Mouse (Mus musculus): Measurements from ENCODE around the gene Slc24a3. TPM values are rescaled to one million over a fixed set of nuclear protein-coding genes. Genes with fewer than 3 reads are reported as not detected.

Slc24a3 gene
- polyA plus RNA-seq, 1 experiment from 2014 or later = 5.1 TPM

DNA sequence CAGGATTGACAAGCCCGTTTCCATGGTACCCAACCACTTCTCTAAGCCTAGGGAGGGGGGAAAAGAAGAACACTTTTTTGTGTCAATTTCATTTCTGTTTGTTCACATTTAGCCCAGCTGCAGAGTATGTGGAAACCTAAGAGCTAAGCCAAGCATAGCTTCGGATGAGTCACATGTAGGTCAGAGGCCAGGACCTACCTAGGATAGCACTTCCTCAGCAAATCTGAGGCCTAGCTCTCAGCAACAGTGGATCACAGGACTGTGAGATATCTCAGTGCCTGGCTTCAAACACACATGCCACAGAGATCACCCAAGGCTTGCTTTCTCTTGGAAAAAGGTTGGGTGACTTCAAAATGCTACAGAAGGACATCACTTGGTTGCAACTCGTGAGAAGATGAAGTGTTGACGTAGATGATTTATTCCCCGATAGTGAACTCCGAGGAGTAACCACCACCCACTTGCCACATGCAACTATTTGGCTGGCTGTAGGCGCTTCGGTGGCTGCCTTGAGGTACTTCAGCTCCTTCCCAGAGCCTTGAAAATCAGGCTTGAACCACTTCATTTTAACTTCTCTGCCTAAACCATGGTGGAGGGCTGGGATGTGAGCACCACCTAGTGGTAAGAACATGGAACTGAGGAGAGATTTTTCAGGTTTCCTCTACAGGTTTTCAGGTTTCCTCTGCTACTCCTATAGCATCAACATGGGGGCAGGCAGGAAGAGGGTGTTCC lies 420.6 kb downstream of the Slc24a3 start:
- H3K36me3 ChIP-seq = no peaks in the 10 kb centered on the region
- no peaks in the 10 kb centered on the region for H3K27me3 ChIP-seq
- H3K4me3 ChIP-seq (replicated peaks) = no peak overlapping the region
- 73% methylated on average over 8 of the region's 8 CpGs for WGBS
- no peak overlapping the region for H3K9ac ChIP-seq (replicated peaks)
- peak; percentile 92 for ATAC-seq
- no peaks in the 10 kb centered on the region for H3K4me1 ChIP-seq (replicated peaks)
- H3K4me2 ChIP-seq (replicated peaks) = no peak overlapping the region
- no peak overlapping the region for H3K27ac ChIP-seq
- H3K9me3 ChIP-seq = no peaks in the 10 kb centered on the region

DNA sequence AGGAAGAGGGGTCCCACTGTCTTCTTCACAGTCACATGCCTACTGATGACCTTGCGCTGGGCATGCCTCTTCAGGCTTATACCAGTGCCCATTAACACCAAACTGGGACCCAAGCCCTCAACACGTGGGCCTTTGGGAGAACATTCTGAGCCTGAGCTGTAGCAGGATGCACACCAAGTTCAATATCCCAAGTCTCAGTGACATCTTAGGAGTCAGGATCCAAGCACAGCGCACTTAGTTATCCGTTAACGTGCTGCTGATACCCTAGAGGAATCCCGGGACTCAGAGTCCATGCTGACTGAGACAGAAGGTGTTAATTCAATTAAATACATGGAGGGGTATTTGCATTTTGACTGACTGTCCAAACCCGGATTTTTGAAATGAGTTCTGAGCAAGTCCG lies 424.3 kb downstream of the Slc24a3 start:
- 88% methylated on average over 8 of the region's 8 CpGs for WGBS
- Histone ChIP-seq H3K27me3 (no peaks in the 10 kb centered on the region), H3K4me1 (replicated peaks) (no peaks in the 10 kb centered on the region), H3K4me2 (replicated peaks) (no peak overlapping the region), H3K4me3 (replicated peaks) (no peak overlapping the region), H3K36me3 (no peaks in the 10 kb centered on the region), H3K9me3 (no peaks in the 10 kb centered on the region), H3K27ac (no peak overlapping the region), H3K9ac (replicated peaks) (no peak overlapping the region)
- ATAC-seq = no peak

DNA sequence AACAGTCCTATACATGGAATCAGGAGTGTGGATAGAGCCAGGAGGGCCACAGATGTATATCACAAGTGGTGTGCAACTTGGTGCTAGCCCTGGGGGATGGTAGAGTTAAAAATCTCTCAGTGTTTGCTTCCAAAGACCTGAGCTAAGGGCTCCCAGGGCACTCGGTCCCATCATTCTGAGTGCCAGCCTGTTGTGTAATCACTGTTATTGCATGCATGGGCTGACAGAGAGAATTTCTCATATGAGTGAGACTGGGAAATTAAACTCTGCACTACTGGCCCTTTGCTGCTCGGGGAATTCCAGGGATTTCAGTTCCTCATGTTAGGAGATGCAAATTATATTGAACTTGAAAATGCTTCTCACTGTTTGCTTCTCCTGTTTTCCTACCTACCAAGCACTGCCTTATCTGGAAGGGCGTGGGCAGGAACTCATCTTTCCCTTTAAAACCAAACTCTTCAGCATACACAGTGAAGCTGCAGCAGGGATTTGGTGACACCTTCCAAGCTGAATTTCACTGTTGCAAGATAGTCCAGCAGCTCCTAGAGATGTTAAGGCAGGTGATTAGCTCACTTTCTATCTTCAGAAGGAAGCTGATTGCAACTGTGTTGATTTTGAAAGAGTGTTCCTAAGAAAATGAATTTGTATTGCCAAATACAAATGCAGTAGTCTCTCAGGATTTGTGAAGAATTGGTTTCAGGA lies 426.2 kb downstream of the Slc24a3 start:
- H3K27me3 ChIP-seq = no peaks in the 10 kb centered on the region
- H3K27ac ChIP-seq = no peak overlapping the region
- H3K4me3 ChIP-seq (replicated peaks) = no peak overlapping the region
- no peaks in the 10 kb centered on the region for H3K4me1 ChIP-seq (replicated peaks)
- H3K9me3 ChIP-seq = no peaks in the 10 kb centered on the region
- no peak overlapping the region for H3K9ac ChIP-seq (replicated peaks)
- no peaks in the 10 kb centered on the region for H3K36me3 ChIP-seq
- no peak overlapping the region for H3K4me2 ChIP-seq (replicated peaks)
- no peak for ATAC-seq
- WGBS = 84% methylated on average over 3 of the region's 3 CpGs

DNA sequence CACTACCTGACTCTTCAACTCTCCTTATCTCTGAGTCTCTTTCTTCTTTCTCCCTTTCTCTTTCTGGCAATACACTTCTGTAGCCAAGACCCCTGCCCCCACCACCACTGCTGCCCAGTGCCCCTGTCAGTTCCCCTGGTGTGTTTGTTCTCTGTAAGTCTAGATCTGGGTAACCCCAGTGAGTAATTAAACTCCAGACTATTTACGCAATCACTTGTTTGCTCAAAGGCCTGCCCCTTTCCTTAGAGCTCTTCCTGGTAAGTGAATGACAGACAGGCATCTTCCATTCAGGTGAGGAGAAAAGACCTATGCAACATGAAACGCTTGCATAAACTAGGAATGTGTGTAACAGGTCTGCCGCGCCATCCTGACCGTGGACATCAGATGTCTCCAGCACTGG lies 430.3 kb downstream of the Slc24a3 start:
- ATAC-seq = no peak
- Histone ChIP-seq H3K9me3 (no peaks in the 10 kb centered on the region), H3K36me3 (no peaks in the 10 kb centered on the region), H3K4me2 (replicated peaks) (no peak overlapping the region), H3K27me3 (no peaks in the 10 kb centered on the region), H3K4me3 (replicated peaks) (no peak overlapping the region), H3K9ac (replicated peaks) (no peak overlapping the region), H3K27ac (no peak overlapping the region), H3K4me1 (replicated peaks) (no peaks in the 10 kb centered on the region)
- 89% methylated on average over 5 of the region's 5 CpGs for WGBS

DNA sequence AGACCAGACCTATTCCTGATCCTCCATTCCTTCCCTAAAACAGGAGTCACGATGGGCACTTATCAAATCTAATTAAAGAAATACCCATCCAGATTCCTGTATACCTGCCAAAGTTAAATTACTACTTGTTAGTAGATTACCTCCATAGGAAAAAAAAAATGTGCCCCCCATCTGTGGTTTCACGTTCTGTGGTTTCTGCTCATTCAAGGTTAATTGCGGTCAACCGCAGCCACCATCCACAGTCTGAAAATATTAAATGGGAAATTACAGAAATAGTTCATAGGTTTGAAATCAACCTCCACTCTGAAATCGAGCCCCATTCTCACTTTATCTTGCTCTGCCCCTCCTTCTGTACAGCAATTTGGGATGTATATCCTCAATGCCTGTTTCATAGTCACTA lies 440.3 kb downstream of the Slc24a3 start:
- no peaks in the 10 kb centered on the region for H3K4me1 ChIP-seq (replicated peaks)
- no peak overlapping the region for H3K4me3 ChIP-seq (replicated peaks)
- ATAC-seq = no peak
- no peaks in the 10 kb centered on the region for H3K9me3 ChIP-seq
- 90% methylated on average over 5 of the region's 5 CpGs for WGBS
- no peak overlapping the region for H3K27ac ChIP-seq
- no peak overlapping the region for H3K9ac ChIP-seq (replicated peaks)
- H3K27me3 ChIP-seq = no peaks in the 10 kb centered on the region
- no peak overlapping the region for H3K4me2 ChIP-seq (replicated peaks)
- no peaks in the 10 kb centered on the region for H3K36me3 ChIP-seq

DNA sequence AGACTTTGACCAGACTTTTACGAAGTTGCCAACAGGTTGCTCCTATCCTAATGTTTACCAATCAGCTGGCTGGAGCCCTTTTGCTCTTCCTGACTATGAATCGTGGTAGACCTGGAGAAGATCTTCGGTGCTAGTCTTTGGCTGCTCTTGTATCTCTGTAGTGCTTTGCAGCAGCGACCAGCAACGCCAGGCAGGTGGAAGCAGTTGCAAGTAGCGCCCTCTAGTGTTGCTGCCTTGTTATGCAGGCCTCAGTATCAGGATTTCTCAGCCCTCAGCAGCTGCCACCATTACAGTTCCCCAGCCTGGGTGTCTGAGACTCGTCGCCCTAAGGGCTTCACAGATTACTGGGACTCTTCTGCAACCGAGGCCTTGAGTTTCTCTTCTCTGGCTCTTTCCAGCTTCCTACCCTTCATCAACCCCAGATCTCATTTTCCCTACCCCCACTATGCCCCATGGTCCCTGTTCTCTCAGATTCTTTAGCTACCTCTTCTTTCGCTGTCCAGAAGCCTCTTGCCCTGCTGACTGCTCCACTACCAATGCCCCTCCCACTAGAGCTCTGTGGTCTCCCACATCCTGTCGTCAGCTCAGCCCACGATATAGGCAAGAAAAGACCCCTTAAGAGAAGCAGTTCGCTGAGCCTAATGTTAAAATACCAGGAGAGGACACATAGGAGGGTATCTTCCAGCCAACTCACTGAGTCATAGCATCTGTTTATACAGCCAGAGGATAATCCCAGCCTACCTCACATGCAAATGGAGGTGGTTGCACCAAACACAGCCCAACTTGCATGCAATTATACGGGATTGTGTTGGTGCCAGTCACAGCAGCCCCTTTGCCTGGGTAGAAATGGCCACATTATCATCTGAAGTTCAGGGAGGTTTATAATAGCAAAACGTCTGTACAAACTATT lies 443.5 kb downstream of the Slc24a3 start:
- Histone ChIP-seq H3K9ac (replicated peaks) (no peak overlapping the region), H3K4me3 (replicated peaks) (no peak overlapping the region), H3K36me3 (no peaks in the 10 kb centered on the region), H3K4me1 (replicated peaks) (peaks cover 6% of the 10 kb centered on the region; the same call in 1 of the 2 replicates), H3K4me2 (replicated peaks) (no peak overlapping the region), H3K9me3 (no peaks in the 10 kb centered on the region), H3K27me3 (no peaks in the 10 kb centered on the region), H3K27ac (no peak overlapping the region)
- WGBS = 41% methylated on average over 15 of the region's 15 CpGs
- no peak for ATAC-seq

DNA sequence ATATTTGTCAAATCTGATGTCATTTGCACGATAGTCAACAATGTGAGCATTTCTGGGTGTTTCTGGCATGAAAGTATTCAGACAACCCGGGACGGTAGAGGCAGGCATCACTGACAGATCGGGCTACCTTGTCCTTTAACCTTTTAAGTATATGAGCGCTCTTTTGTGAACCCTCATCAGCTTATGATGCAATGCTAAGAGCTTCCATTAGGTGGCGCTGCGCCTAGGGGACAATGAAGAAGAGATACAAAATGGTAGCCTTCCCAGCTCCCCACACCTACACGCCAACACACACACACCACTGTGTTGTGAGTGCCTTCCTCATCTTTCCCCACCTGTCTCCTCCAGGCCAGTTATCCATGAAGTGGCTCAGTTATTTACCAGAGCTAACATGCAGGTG lies 445.4 kb downstream of the Slc24a3 start:
- H3K4me1 ChIP-seq (replicated peaks) = peaks cover 6% of the 10 kb centered on the region; the same call in 1 of the 2 replicates
- no peaks in the 10 kb centered on the region for H3K36me3 ChIP-seq
- no peaks in the 10 kb centered on the region for H3K9me3 ChIP-seq
- no peak overlapping the region for H3K27ac ChIP-seq
- no peaks in the 10 kb centered on the region for H3K27me3 ChIP-seq
- H3K9ac ChIP-seq (replicated peaks) = no peak overlapping the region
- H3K4me2 ChIP-seq (replicated peaks) = no peak overlapping the region
- WGBS = 70% methylated on average over 8 of the region's 8 CpGs
- ATAC-seq = no peak
- no peak overlapping the region for H3K4me3 ChIP-seq (replicated peaks)

DNA sequence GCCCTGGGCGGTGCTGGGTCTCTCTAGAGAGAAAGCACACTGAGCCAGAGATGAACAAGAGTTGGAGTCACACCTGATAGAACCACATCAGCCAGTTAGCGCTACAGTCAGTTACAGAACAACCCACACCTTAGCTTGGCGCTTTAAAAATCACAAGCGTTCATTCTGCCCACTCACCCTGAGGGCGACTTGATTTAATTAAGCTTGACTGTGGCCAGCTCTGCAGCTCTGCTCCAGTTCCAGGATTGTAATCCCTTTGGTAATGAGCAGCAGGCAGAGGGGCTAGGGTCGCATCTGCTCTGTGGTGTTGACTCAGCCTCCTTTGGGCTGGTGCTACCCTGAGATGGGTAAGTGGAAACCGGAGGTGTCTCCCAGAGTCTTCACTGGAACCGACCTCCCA lies 446.2 kb downstream of the Slc24a3 start:
- ATAC-seq = peak; percentile 59
- no peak overlapping the region for H3K9ac ChIP-seq (replicated peaks)
- no peaks in the 10 kb centered on the region for H3K9me3 ChIP-seq
- H3K4me2 ChIP-seq (replicated peaks) = no peak overlapping the region
- H3K27me3 ChIP-seq = no peaks in the 10 kb centered on the region
- peaks cover 6% of the 10 kb centered on the region; the same call in 1 of the 2 replicates for H3K4me1 ChIP-seq (replicated peaks)
- H3K4me3 ChIP-seq (replicated peaks) = no peak overlapping the region
- no peak overlapping the region for H3K27ac ChIP-seq
- no peaks in the 10 kb centered on the region for H3K36me3 ChIP-seq
- 71% methylated on average over 8 of the region's 8 CpGs for WGBS

DNA sequence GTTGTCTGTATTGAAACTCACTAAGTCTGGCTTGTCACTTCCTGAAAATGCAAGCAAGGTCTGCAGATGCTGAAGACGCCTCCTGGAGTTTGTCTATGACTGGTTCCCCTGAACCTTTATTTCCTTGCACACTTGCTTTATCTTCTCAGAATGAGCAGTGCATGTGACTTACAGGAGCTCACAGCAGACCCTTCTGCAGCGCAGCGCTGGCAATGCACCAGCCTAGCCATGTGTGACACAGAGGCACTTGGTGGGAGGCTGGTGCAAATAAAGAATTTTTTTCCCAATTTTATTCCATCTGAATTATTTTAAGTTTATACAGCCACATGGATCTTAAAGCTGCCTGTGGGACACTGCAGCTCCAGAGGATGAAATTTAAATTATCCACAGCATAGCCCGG lies 452.1 kb downstream of the Slc24a3 start:
- no peaks in the 10 kb centered on the region for H3K36me3 ChIP-seq
- 85% methylated on average over 4 of the region's 4 CpGs for WGBS
- 0 out of 2 replicates have a peak, but pooled peaks cover 3% of the 10 kb centered on the region for H3K4me1 ChIP-seq (replicated peaks)
- no peak overlapping the region for H3K4me3 ChIP-seq (replicated peaks)
- ATAC-seq = 0 out of 2 replicates have a peak, but pooled peaks have one; percentile 58
- H3K9me3 ChIP-seq = no peaks in the 10 kb centered on the region
- H3K9ac ChIP-seq (replicated peaks) = no peak overlapping the region
- no peak overlapping the region for H3K27ac ChIP-seq
- no peaks in the 10 kb centered on the region for H3K27me3 ChIP-seq
- H3K4me2 ChIP-seq (replicated peaks) = no peak overlapping the region

DNA sequence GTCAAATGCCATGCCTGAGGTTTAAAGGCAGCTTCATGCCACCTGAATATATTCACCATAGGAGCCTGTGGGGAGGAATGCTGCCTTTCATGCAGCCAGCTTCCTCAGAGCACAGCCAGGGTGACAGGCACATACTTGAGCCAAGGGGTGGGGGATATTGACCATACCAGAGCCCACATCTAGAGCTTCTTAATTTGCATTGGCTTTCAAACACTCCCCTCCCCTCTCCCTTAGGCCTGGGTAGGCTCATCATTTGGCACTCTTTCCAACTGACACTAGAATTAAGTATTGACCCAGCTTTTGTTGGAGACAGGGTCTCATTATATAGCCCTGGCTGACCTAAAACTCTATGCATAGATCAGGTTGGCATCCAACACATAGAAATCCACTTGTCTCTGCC lies 453.2 kb downstream of the Slc24a3 start:
- no peak overlapping the region for H3K4me3 ChIP-seq (replicated peaks)
- no peak for ATAC-seq
- H3K9ac ChIP-seq (replicated peaks) = no peak overlapping the region
- H3K4me2 ChIP-seq (replicated peaks) = no peak overlapping the region
- H3K36me3 ChIP-seq = no peaks in the 10 kb centered on the region
- H3K4me1 ChIP-seq (replicated peaks) = 0 out of 2 replicates have a peak, but pooled peaks cover 3% of the 10 kb centered on the region
- no peak overlapping the region for H3K27ac ChIP-seq
- H3K9me3 ChIP-seq = no peaks in the 10 kb centered on the region
- no peaks in the 10 kb centered on the region for H3K27me3 ChIP-seq

DNA sequence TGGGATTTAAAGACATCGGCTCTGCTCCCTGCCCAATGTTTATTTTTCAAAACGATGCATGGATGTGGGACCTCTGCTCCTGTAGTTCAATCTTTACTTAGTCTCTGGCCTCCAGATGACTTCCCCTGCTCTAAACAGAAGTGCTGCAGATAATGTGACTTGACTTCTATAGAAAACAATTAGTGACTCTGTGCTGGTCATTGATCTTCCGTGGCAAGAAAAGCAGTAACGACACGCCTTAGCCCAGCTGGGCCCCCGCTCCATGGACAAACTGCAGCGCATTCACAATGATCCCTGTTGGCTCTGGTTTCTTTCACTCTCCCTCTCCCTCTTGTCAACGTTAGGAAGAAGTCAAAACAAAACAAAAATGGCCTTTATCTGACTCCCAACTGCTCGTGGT lies 453.6 kb downstream of the Slc24a3 start:
- no peak for ATAC-seq
- H3K4me3 ChIP-seq (replicated peaks) = no peak overlapping the region
- H3K27me3 ChIP-seq = no peaks in the 10 kb centered on the region
- H3K27ac ChIP-seq = no peak overlapping the region
- no peaks in the 10 kb centered on the region for H3K9me3 ChIP-seq
- 0 out of 2 replicates have a peak, but pooled peaks cover 3% of the 10 kb centered on the region for H3K4me1 ChIP-seq (replicated peaks)
- no peak overlapping the region for H3K4me2 ChIP-seq (replicated peaks)
- WGBS = 51% methylated on average over 9 of the region's 9 CpGs
- no peaks in the 10 kb centered on the region for H3K36me3 ChIP-seq
- H3K9ac ChIP-seq (replicated peaks) = no peak overlapping the region
